Mouse (Mus musculus): Measurements from ENCODE around the gene Lax1.

DNA sequence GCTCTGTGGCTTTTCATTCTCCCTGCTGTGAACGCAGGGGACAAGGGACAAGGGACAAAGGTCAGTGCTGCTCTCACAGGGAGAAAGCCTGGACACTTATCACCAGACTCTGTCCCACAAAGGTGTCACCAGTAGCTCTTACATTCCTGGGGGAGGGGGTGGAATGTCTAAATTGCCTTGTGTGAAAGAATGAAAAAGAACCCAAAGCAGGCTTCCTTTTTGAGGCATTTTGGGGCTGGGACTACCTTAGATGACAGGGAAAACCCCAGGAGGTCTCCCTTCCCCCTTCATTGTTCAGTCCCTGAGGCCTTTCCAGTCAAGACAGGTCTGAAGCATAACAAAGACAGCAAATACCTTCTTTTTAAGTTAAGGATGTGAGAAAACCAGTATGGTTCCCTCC, 4.4 kb upstream of the Lax1 start:
- TF ChIP-seq ZC3H11A (IDR thresholded peaks at IDR 0.05; ENCODE audit: borderline replicate concordance, low read depth, low read length) (no peak), ZNF384 (IDR thresholded peaks at IDR 0.05; ENCODE audit: low read depth, low read length) (no peak), MAFK (IDR thresholded peaks at IDR 0.05; ENCODE audit: insufficient read depth, low read depth, low read length) (no peak)

All from ES-E14 (cell line).